Mouse (Mus musculus) embryonic facial prominence, embryonic 13.5 days (tissue): ENCODE measurements around the gene Mier1. TPM values are rescaled to one million over a fixed set of nuclear protein-coding genes. Genes with fewer than 3 reads are reported as not detected.
A peak's percentile ranks its signal among the peaks of the same experiment; 100 is the strongest.
"Not testable (repeated sequence)": the region's sequence is repeated elsewhere in the genome, so short reads cannot be mapped to it uniquely, and the experiment has no call there.

Source experiments
- ATAC-seq: fragments of 200-750 bp; cut with Nextera tagmentation; 2 replicates; pipeline ENCODE4 v1.8.0; 2017; ENCODE audit warnings: low read depth; ENCODE audit not compliant: insufficient number of reproducible peaks, insufficient read depth, low FRiP score, low TSS enrichment
- H3K27ac ChIP-seq: fragments of 300-500 bp; sonication (generic); 2 replicates; pipeline ENCODE4 v1.5.1; 2015; ENCODE audit warnings: moderate library complexity, mild to moderate bottlenecking, inconsistent platforms
- H3K27me3 ChIP-seq: fragments of 300-500 bp; sonication (generic); 2 replicates; pipeline ENCODE4 v1.6.1; 2015; ENCODE audit warnings: mild to moderate bottlenecking, inconsistent platforms
- H3K36me3 ChIP-seq: fragments of 300-500 bp; sonication (generic); 2 replicates; pipeline ENCODE4 v1.6.1; 2015; ENCODE audit warnings: mild to moderate bottlenecking, inconsistent platforms
- H3K4me1 ChIP-seq: fragments of 300-500 bp; sonication (generic); 2 replicates; pipeline ENCODE4 v1.6.1; 2015; ENCODE audit warnings: inconsistent platforms
- H3K4me2 ChIP-seq: fragments of 300-500 bp; sonication (generic); 2 replicates; pipeline ENCODE4 v1.6.1; 2015; ENCODE audit warnings: moderate library complexity, mild to moderate bottlenecking, inconsistent platforms
- H3K4me3 ChIP-seq: fragments of 300-500 bp; sonication (generic); 2 replicates; pipeline ENCODE4 v1.5.1; 2015; ENCODE audit warnings: mild to moderate bottlenecking, inconsistent platforms
- H3K9ac ChIP-seq: fragments of 300-500 bp; sonication (generic); 2 replicates; pipeline ENCODE4 v1.6.1; 2015; ENCODE audit warnings: mild to moderate bottlenecking, inconsistent platforms
- H3K9me3 ChIP-seq: fragments of 300-500 bp; sonication (generic); 2 replicates; pipeline ENCODE4 v1.6.1; 2016; ENCODE audit warnings: inconsistent platforms
- WGBS: fragments of 180-500 bp; shearing (Covaris S2); methylation state at CpG from one replicate; pipeline ENCODE4 v1.1.7; 2015; ENCODE audit warnings: mixed read lengths; 5-methylcytosine and 5-hydroxymethylcytosine counted together
- polyA plus RNA-seq: library from polyadenylated mRNA; unstranded; fragments of >200 nt; fragmentation: Nextera tagmentation; extraction: Ambion mirVana; gene quantifications from 2 replicates; pipeline ENCODE4 v1.2.1, GENCODE M21; 2015

Mier1 gene
- polyA plus RNA-seq, 1 experiment from 2014 or later = 58.4 TPM

DNA sequence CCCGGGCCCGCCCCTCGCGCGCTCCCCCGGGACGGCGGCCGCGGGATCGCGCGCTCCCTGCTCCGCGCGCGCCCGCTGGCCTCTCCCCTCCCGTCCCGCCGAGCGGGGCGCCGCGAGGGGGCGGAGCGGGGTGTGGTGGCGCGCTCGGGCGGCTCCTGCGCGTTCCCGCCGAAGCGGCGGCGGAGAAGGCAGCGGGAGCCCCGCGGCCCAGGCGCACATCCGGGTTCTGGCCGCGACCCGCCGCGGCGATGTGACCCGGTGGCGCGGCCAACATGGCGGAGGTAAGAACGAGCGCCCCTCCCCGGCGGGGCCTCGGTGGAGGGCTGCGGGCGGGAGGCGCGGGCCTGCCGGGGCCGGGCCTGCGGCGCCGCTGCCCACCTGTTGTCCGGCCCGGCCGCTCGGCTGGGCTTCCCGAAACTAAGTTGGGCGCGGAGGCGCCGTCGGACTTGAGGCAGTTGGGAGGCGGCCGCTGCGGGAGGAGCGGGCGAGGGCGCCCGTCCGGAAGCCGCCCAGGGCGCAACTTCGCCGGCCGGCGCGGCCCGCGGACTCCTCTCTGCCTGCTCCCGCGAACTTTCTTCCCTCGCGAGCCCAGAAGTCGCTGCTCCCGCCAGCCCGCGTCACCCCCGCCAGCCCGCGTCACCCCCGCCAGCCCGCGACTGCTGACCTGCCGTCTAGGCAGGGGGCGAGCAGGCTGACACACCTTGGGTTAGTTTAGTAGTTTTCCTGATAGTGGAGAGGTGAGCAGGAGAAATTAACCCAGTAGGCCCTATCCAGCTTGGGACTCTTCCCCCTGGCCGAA lies 5.2 kb downstream of the Mier1 start:
- H3K4me1 ChIP-seq = peaks cover 21% of the 10 kb centered on the region
- no peaks in the 10 kb centered on the region for H3K9me3 ChIP-seq
- H3K36me3 ChIP-seq = peaks cover 6% of the 10 kb centered on the region
- H3K9ac ChIP-seq = peak overlapping the region; percentile 97
- no peaks in the 10 kb centered on the region for H3K27me3 ChIP-seq
- peak overlapping the region; percentile 70 for H3K4me2 ChIP-seq
- ATAC-seq = peak; percentile 79
- peak overlapping the region; percentile 96 for H3K27ac ChIP-seq
- peak overlapping the region; percentile 92 for H3K4me3 ChIP-seq
- WGBS = under 1% methylated on average over 111 of the region's 111 CpGs

DNA sequence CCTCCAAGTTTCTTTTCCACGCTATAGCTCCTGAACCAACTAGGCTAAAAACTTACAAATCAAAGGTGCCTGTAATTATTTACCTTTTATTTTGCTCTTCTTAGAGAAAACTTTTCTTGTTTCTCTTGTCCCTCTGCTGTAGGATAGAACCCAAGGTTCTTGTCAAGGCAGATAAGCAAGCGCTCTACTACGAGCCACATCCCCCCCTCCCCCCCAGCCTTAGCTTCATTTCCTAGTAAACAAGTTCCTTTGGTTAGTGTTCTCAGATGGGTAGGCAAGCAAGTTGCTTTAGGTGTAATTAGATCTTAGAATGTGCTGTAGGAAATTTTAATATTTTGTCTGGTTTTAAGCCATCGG lies 5.8 kb downstream of the Mier1 start:
- Histone ChIP-seq H3K27ac (peak overlapping the region; percentile 96; the same call in 1 of the 2 replicates), H3K4me3 (peak overlapping the region; percentile 92), H3K9me3 (no peaks in the 10 kb centered on the region), H3K27me3 (no peaks in the 10 kb centered on the region), H3K9ac (peak overlapping the region; percentile 97), H3K4me1 (peaks cover 19% of the 10 kb centered on the region), H3K36me3 (peaks cover 6% of the 10 kb centered on the region), H3K4me2 (peak overlapping the region; percentile 70)
- ATAC-seq = no peak
- WGBS = 12% methylated on average over 4 of the region's 4 CpGs

DNA sequence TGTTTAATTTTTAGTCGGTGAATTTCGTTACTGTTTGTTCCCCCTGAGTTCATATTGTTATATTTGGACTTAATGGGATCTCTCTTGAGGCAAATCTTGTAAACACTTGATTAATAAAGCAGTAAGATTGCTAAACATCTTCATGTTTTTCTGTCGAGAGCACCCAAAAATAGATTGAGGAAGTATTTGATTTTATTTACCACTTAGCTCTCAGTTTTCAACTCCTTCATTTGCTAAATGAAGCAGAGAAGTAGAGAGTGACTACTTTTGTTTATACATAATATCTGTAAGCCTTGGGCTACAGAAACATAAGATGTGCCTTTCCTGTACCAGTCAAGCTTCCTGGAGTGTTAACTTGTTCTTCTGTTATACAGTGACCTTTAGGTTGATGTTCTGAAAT lies 6.2 kb downstream of the Mier1 start:
- Histone ChIP-seq H3K36me3 (peaks cover 6% of the 10 kb centered on the region), H3K9ac (peak overlapping the region; percentile 97), H3K9me3 (no peaks in the 10 kb centered on the region), H3K4me2 (peak overlapping the region; percentile 70), H3K4me3 (peak overlapping the region; percentile 92), H3K27ac (no peak overlapping the region), H3K4me1 (peaks cover 15% of the 10 kb centered on the region), H3K27me3 (no peaks in the 10 kb centered on the region)
- 31% methylated on average over 3 of the region's 3 CpGs for WGBS
- no peak for ATAC-seq

DNA sequence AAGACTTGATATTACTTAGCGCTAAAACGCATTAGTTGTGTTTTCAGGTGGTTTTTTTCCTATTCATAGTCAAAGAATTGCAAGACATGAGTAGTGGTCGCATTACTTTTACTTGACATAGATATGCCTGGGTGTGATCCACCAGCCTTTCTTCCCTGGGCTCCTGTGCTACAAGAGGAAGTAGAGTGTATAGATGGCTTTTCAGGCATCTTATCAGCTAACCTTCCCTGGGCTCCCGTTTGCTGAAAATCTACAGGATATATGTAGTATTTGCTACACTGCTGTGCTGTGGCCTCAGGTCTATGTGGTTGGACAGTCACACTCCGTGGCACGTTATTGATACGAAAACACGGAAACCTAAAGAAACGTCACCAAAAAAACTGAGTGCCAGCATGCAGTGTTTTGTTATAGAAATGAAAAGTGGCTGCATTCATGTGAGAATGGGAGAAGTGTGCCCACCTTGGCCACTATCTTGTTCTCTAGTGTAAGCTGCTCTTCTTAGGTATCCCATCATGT lies 6.7 kb downstream of the Mier1 start:
- no peak overlapping the region for H3K27ac ChIP-seq
- peaks cover 13% of the 10 kb centered on the region for H3K4me1 ChIP-seq
- peaks cover 6% of the 10 kb centered on the region for H3K36me3 ChIP-seq
- ATAC-seq = no peak
- no peak overlapping the region for H3K9ac ChIP-seq
- peak overlapping the region; percentile 92 for H3K4me3 ChIP-seq
- WGBS = 81% methylated on average over 9 of the region's 9 CpGs
- H3K9me3 ChIP-seq = no peaks in the 10 kb centered on the region
- peak overlapping the region; percentile 70 for H3K4me2 ChIP-seq
- no peaks in the 10 kb centered on the region for H3K27me3 ChIP-seq

DNA sequence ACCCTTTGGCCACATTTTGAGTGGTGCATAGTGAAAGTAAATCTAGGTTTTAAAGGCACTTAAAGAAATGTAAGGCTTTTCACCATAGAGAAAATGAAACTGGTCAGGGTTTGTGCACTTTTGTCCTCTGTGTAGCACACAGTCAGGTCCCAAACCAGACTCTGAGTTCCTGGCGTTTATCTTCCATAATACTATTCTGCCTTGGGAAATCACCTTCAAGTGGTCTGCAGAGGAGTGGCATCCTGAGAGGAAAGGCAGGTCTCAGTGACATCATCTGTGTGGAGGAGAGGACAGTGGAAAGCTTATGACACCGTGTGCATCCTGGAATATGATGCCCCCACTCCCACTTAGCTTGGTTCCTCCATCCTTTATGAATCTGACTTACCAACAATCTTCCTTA lies 8.9 kb downstream of the Mier1 start:
- no peak overlapping the region for H3K4me2 ChIP-seq
- no peaks in the 10 kb centered on the region for H3K27me3 ChIP-seq
- no peak overlapping the region for H3K4me3 ChIP-seq
- H3K4me1 ChIP-seq = peaks cover 13% of the 10 kb centered on the region
- H3K27ac ChIP-seq = no peak overlapping the region
- WGBS = 48% methylated on average over 2 of the region's 2 CpGs
- no peak overlapping the region for H3K9ac ChIP-seq
- no peak for ATAC-seq
- no peaks in the 10 kb centered on the region for H3K36me3 ChIP-seq
- no peaks in the 10 kb centered on the region for H3K9me3 ChIP-seq

DNA sequence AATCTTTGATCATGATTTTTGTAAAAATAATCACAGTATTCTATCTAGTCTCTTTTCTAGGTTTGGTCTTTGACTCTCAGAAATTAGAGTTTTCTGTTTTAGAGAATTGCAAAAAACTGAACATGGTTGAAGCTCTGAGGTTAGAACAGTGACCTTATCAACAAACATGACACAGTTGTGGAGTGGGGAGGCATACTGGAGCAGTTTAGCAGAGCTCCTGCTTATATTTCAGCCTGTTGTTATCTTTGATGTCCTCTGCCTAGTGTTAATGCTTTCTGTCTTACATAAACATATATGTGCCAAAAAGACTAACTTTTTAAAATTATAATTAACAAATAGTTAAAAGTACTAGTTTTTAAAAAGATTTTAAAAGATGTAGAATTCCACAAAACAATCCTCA lies 9.4 kb downstream of the Mier1 start:
- ATAC-seq = no peak
- Histone ChIP-seq H3K9me3 (no peaks in the 10 kb centered on the region), H3K4me1 (peaks cover 13% of the 10 kb centered on the region), H3K9ac (no peak overlapping the region), H3K27me3 (no peaks in the 10 kb centered on the region), H3K4me2 (no peak overlapping the region), H3K36me3 (no peaks in the 10 kb centered on the region), H3K4me3 (no peak overlapping the region), H3K27ac (no peak overlapping the region)

DNA sequence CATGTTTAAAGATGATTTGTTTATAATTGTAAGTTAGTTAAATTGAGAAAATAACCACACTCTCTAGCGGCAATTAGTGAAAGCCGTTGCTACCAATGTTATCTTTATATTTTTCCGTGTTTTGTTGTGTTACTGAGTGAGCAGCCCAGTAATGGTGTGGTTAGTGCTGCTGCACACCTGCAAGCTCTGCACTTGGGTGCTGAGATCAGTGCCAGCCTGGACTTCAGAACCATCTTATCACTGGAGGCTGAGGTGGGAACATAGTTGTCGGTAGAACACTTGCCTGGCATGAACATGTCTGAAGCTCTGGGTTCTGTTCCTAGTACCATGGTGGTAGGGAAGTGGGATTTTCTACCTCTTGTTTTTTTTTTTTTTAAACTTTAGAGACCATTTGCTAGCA lies 12.3 kb downstream of the Mier1 start:
- H3K27ac ChIP-seq = no peak overlapping the region
- H3K4me3 ChIP-seq = no peak overlapping the region
- 90% methylated on average over 4 of the region's 4 CpGs for WGBS
- ATAC-seq = no peak
- H3K4me2 ChIP-seq = no peak overlapping the region
- peaks cover 8% of the 10 kb centered on the region for H3K36me3 ChIP-seq
- no peak overlapping the region for H3K9ac ChIP-seq
- H3K4me1 ChIP-seq = peaks cover 3% of the 10 kb centered on the region; the same call in 1 of the 2 replicates
- H3K27me3 ChIP-seq = no peaks in the 10 kb centered on the region
- H3K9me3 ChIP-seq = no peaks in the 10 kb centered on the region

DNA sequence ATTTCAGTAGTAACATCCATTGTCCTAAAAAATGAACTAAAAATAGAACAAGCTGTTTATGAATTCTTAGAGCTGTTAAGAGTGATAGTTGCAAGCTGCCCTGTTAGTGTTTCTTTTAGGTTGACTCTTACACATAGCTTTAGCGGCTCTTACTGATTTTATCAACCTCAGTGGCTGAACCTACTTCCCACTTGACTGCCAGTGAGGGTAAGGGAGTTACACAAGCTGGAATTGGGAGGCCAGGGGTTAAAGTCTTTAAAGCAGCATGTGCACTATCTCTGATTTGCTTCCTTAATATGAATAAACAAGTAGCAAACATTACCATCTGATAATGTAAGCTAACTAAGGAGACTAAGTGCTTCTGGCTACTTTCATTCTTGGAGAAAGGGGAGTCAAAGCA lies 22.8 kb downstream of the Mier1 start:
- no peak overlapping the region for H3K9ac ChIP-seq
- no peak overlapping the region for H3K4me3 ChIP-seq
- H3K36me3 ChIP-seq = peaks cover 38% of the 10 kb centered on the region
- WGBS = 65% methylated on average over 1 of the region's 1 CpGs
- no peaks in the 10 kb centered on the region for H3K27me3 ChIP-seq
- H3K4me1 ChIP-seq = no peaks in the 10 kb centered on the region
- H3K27ac ChIP-seq = no peak overlapping the region
- no peak overlapping the region for H3K4me2 ChIP-seq
- H3K9me3 ChIP-seq = no peaks in the 10 kb centered on the region
- ATAC-seq = no peak

DNA sequence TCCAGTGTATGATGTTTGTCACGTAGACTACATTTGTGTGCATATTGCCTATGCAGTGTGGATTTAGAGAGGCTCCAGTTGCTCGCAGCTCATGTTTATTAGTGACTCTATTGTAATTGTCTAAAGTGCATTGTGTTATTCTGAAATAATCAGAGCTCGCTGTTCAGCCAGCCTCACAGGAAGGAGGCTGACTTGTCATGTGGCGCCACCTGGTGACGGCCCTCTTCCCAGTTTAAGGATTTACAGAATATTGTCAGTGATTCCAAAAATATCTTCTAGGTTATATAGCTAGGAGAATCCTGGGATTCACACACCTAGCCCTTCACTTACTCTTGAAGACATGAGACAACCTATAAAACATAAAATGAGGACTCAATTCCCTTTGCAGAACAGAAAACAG lies 32.1 kb downstream of the Mier1 start:
- Histone ChIP-seq H3K4me2 (no peak overlapping the region), H3K9me3 (no peaks in the 10 kb centered on the region), H3K27me3 (no peaks in the 10 kb centered on the region), H3K9ac (no peak overlapping the region), H3K4me1 (no peaks in the 10 kb centered on the region), H3K27ac (no peak overlapping the region), H3K4me3 (no peak overlapping the region), H3K36me3 (peaks cover 57% of the 10 kb centered on the region)
- no peak for ATAC-seq
- 38% methylated on average over 5 of the region's 5 CpGs for WGBS

DNA sequence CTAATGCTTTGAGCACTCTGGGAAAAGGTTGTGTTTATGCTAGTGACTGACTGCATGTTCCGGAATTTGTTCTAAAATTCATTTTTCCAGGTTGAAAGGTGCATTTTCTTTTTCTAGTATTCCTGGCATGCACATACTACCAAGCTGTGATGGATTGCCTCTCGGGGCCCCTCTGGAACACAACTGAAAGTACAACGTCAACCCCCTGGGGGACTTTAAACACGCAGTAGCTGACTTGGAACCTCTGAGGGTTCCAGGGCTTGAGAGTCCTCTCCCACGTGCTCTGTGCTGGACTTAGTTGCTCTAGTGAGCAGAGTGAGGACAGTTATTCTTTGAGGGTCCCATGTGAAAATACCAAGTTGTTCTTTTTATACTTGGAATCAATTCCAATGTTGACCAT lies 37.8 kb downstream of the Mier1 start:
- Histone ChIP-seq H3K4me2 (no peak overlapping the region), H3K9me3 (no peaks in the 10 kb centered on the region), H3K4me1 (no peaks in the 10 kb centered on the region), H3K27ac (no peak overlapping the region), H3K4me3 (no peak overlapping the region), H3K9ac (no peak overlapping the region), H3K36me3 (peaks cover 83% of the 10 kb centered on the region), H3K27me3 (no peaks in the 10 kb centered on the region)
- WGBS = 93% methylated on average over 5 of the region's 5 CpGs
- no peak for ATAC-seq

DNA sequence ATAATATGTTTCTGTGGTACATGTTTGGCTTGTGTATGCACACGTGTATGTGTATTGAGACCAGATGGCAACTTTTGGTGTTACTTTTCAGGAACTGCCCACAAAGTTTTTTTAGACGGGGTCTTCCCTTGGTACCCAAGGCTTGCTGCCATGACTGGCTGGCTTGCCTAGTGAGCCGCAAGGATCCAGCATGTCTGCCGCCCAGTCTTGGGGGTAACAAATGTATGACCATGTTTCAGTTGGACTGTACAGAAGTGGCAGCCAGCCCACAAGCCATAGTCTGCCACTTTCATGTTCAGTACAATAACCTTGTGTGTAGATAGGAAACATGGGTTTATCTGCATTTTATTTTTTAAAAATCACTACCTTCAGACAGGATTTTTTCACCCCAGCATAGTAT lies 44.6 kb downstream of the Mier1 start:
- no peak for ATAC-seq
- no peak overlapping the region for H3K4me2 ChIP-seq
- 78% methylated on average over 4 of the region's 4 CpGs for WGBS

DNA sequence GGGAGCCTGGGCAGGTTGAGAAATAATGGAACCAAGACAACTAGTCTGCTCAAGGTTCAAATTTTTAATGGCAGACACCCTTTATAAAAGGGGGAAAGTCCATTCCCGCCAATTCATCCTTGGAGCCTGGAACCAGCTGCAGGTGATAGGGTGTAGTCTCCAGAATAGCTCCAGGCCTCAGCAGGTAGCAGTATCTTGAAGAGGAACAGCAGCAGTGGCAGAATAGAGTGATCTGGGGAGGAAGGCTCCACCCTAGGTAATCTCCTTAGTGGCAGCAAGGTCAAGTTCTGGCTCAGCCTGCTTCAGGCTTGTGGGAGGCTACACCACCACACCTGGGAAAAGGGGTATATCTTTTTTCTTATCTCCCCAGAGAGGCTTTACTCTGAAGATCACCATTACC lies 52.0 kb downstream of the Mier1 start:
- not testable (repeated sequence) for ATAC-seq, H3K27ac ChIP-seq, H3K27me3 ChIP-seq, H3K4me2 ChIP-seq, H3K4me3 ChIP-seq, H3K4me1 ChIP-seq, H3K9me3 ChIP-seq, H3K9ac ChIP-seq
- 91% methylated on average over 1 of the region's 1 CpGs for WGBS
- H3K36me3 ChIP-seq = peaks cover 41% of the 10 kb centered on the region

More for the DNA sequence above, 44.6 kb downstream of the Mier1 start:
- H3K27ac ChIP-seq = no peak overlapping the region
- no peak overlapping the region for H3K9ac ChIP-seq
- no peak overlapping the region for H3K4me3 ChIP-seq
- H3K4me1 ChIP-seq = no peaks in the 10 kb centered on the region
- no peaks in the 10 kb centered on the region for H3K27me3 ChIP-seq
- H3K9me3 ChIP-seq = no peaks in the 10 kb centered on the region
- peaks cover 71% of the 10 kb centered on the region for H3K36me3 ChIP-seq
